Mouse (Mus musculus): ENCODE results near the gene Klhl2.

DNA sequence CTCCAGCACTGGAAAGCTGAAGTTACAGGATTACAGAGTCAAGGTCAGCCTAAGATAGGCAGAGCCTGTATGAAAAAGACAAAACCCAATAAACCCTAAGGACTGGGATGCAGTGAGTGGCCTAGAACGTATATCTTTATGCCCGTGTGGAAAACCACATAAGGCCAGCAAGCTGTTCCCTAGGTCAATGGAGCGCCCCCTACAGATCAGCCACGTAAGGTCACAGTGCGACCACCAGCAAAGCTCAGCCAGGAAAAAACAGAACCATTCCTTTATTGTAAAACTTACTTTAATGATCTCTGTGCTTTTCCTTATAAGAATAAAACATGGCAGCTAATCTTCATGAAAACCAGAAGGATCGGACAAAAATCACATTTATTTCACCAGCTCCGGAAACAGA, 131.9 kb downstream of the Klhl2 start:
- TF ChIP-seq CTCF (IDR thresholded peaks at IDR 0.05; ENCODE audit: low read depth, low read length) (peak; percentile 39; the same call in 1 of the 2 replicates), POLR2A (IDR thresholded peaks at IDR 0.05; ENCODE audit: borderline replicate concordance, low read depth, low read length) (no peak)

Data from bone marrow macrophage, adult 2 months (primary cell).